Mouse (Mus musculus) activated CD4-positive, CD25-positive, alpha-beta regulatory T cell, adult 4 months (primary cell): ENCODE measurements around the gene Cntnap1. TPM values are rescaled to one million over a fixed set of nuclear protein-coding genes. Genes with fewer than 3 reads are reported as not detected.

Source experiments
- ATAC-seq: one replicate; pipeline ENCODE4 v1.8.0; 2017
- polyA plus RNA-seq, 2 experiments: library from polyadenylated mRNA; unstranded; fragments of 100-300 nt; shearing (Covaris generic); gene quantifications; one replicate each; pipeline ENCODE4 v1.2.1; 2017

Gene Cntnap1
- polyA plus RNA-seq, 2 experiments from 2014 or later, result 0.29 to 0.33 TPM

GRCm38 (mm10) chr11:101186526-101187247 lies 16.4 kb downstream of the Cntnap1 start:
- ATAC-seq, result no peak

GRCm38 (mm10) chr11:101187541-101187940 lies 17.2 kb downstream of the Cntnap1 start:
- ATAC-seq, result no peak

- ATAC-seq, result no peak
These were observed 18.0 kb downstream of the Cntnap1 start for GRCm38 (mm10) chr11:101188166-101188805.

- ATAC-seq, result no peak
These were observed 19.3 kb downstream of the Cntnap1 start for GRCm38 (mm10) chr11:101189495-101190180.

- no peak for ATAC-seq
These were observed 20.0 kb downstream of the Cntnap1 start for GRCm38 (mm10) chr11:101190181-101190912.

GRCm38 (mm10) chr11:101190913-101191907 lies 20.9 kb downstream of the Cntnap1 start:
- ATAC-seq, result no peak

GRCm38 (mm10) chr11:101191919-101192470 lies 21.7 kb downstream of the Cntnap1 start:
- ATAC-seq, result no peak

GRCm38 (mm10) chr11:101192646-101193045 lies 22.3 kb downstream of the Cntnap1 start:
- no peak for ATAC-seq

GRCm38 (mm10) chr11:101193076-101193475 lies 22.8 kb downstream of the Cntnap1 start:
- ATAC-seq, result no peak

GRCm38 (mm10) chr11:101194137-101194536 lies 23.8 kb downstream of the Cntnap1 start:
- ATAC-seq, result no peak

- no peak for ATAC-seq
These were observed 24.3 kb downstream of the Cntnap1 start for GRCm38 (mm10) chr11:101194643-101195042.

- ATAC-seq, result no peak
These were observed 24.8 kb downstream of the Cntnap1 start for GRCm38 (mm10) chr11:101195101-101195500.

GRCm38 (mm10) chr11:101195571-101195970 lies 25.2 kb downstream of the Cntnap1 start:
- ATAC-seq, result no peak

- ATAC-seq, result peak; percentile 76
These were observed 25.9 kb downstream of the Cntnap1 start for GRCm38 (mm10) chr11:101196175-101196574.

- ATAC-seq, result no peak
These were observed 29.2 kb downstream of the Cntnap1 start for GRCm38 (mm10) chr11:101199555-101199954.

- ATAC-seq, result peak; percentile 40
These were observed 30.7 kb downstream of the Cntnap1 start for GRCm38 (mm10) chr11:101200986-101201385.

- peak; percentile 61 for ATAC-seq
These were observed 41.6 kb downstream of the Cntnap1 start for GRCm38 (mm10) chr11:101211970-101212369.

GRCm38 (mm10) chr11:101216936-101217335 lies 46.6 kb downstream of the Cntnap1 start:
- no peak for ATAC-seq

GRCm38 (mm10) chr11:101218436-101219055 lies 48.2 kb downstream of the Cntnap1 start:
- ATAC-seq, result no peak

- no peak for ATAC-seq
These were observed 50.5 kb downstream of the Cntnap1 start for GRCm38 (mm10) chr11:101220853-101221252.
